Mouse (Mus musculus): ENCODE data around the gene Tial1.

GRCm38 (mm10) chr7:128403586-128403985, 57.9 kb downstream of the Tial1 start:
- TF ChIP-seq POLR2A (IDR thresholded peaks at IDR 0.05; ENCODE audit: control insufficient read depth, low read depth, low read length) = no peak
- no peak for TF ChIP-seq CTCF (IDR thresholded peaks at IDR 0.05; ENCODE audit: control insufficient read depth, insufficient read depth, insufficient replicate concordance, low read depth, low read length)

Data from testis, adult 2 months (tissue).